Mouse (Mus musculus) cerebellum, postnatal 14 days (tissue): ENCODE measurements around the gene Srsf4.

Experiments used
- DNase-seq, 2 experiments: peaks; one replicate each; pipeline ENCODE4 v3.0.0; 2021; ENCODE audit warnings: mixed read lengths in 2 of 2

Srsf4 gene

DNA sequence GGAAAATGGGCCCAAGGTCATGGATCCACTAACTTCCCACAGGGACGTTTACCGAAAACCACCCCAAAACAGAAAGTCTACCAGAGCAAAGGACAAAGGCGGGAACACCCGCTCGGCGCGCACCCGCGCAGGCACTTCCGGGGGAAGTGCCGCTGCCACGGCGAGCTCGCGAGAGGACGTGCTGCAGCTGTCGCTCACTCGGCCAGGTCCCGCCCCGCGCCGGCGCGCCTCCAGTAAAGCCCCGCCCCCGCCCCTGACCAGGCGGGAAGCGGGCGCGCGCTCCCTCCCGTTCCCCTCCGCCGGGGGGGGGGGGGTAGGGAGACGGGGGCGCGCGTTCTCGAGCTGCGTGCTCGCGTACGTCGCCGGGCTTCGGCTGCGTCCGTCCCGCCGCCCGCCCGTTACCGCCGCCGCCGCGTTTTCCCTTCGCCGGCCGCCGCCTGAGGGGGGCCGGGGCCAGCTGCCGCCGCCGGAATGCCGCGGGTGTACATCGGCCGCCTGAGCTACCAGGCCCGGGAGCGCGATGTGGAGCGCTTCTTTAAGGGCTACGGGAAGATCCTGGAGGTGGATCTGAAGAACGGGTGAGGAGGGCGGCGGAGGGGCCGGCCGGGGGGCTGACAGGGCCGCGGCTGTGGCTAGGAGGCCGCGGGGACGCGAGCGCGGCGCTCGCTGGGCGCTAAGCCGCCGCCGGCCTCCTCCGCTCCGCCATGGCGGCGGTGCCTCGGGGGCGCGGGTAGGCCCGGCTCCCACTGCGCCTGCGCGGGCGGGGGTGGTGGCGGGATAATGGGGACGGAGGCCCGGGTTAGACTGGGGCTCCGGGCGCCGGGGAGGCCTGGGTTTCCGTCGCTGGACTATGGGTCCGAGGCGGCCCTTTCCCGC lies at the start of gene Srsf4:
TSS of gene Srsf4 (plus strand) at position 325 of the 876 bp plus-strand sequence.
- peak; percentile 96 to 97 for DNase-seq

DNA sequence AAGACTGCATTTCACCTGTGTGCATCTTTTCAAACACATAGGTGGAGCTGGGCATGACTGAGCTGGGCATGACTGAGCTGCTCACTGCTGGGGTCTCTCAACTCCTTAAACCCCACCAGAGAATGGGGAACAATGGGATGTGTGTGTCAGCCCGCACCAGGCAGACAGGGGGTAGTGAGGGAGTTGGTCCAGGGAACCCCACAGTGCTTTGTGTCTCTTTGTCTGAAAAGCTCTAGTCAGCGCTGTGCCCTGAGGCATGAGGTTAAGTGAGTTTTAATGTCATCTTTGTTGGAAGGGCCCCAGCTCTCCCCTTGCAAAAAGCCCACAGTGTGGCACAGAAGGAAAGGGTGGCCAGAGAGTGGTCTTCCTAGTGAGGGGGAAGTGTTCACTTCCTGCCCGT lies 48.5 kb upstream of the Srsf4 start:
- no peak for DNase-seq

DNA sequence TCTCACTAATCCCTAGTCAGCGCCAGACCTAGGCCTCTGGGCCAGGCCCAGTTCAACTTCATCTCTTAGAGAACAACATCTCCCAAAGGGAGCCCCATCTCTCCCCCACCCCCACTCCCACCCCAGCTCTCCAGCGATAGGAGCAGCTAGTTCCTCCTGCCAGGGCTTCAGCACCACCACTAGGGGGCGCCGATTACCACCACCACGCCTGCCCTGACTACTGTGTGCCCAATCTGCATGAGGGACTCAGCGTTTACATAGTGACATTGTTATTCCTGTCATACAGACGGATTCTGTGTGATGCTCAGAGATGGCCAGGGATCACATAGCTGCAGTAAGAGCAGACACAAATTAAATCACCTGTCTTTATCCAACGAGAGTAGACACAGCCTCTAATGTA lies 47.6 kb upstream of the Srsf4 start:
- no peak for DNase-seq

DNA sequence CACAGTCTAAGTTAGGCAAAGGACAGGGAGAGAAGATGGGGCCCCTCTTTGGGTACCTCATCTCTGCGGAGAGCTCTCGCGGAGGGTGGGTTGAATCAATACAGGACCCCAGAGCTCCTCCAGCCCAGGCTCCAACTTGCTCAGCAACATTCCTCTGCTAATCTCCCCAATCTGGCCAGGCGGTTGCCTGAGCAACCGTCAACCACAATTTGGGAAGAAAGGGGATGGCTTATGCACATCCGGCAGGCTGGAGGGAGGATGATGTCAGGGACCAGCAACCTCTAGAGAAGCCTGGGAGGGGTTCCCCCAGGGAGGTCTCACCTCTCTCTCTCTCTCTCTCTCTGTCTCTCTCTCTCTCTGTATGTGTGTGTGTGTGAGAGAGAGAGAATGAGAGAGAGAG lies 46.5 kb upstream of the Srsf4 start:
- DNase-seq, result no peak

DNA sequence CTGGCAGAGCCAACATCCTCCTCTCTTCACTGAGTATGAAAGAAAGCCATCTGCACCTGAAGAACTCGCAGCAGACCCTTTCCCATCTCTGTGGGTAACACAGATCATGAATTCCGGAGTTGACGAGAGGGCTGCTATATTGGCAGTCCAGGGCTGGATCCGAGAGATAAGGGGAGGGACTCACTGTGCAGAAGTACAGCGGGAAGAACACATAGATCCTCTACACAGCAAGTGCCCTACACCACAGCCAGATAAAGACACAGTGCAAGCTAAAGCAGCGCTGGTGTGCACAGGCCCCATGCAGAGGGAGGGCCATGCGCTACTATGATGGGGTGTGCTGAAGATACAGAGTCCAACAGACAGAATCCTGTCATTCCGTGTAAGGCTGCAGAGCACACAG lies 44.3 kb upstream of the Srsf4 start:
- DNase-seq, result no peak

DNA sequence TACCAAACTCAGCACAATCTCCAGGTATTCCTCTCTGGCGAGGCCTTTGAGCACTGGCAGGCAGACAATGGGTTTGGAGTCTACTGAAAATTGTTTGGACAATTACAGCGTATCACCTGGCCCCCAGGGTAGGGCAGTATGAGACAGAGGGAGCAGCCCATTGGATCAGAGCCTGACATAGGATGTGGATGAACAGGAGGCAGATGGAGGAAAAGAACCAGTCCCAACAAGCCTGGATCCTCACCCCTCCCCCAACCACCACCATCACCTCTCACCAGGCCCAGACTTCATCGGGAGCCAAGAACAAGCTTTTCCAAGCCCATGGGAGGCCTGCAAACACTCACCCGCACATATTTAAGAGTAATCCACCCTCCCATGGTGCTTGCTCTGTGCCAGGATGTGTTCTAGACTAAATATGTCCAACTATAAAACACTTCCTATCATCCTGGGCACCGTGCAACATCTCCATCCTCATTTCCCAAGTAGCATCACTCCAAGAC lies 41.8 kb upstream of the Srsf4 start:
- DNase-seq, result peak in 1 of 2 experiments; percentile 40

DNA sequence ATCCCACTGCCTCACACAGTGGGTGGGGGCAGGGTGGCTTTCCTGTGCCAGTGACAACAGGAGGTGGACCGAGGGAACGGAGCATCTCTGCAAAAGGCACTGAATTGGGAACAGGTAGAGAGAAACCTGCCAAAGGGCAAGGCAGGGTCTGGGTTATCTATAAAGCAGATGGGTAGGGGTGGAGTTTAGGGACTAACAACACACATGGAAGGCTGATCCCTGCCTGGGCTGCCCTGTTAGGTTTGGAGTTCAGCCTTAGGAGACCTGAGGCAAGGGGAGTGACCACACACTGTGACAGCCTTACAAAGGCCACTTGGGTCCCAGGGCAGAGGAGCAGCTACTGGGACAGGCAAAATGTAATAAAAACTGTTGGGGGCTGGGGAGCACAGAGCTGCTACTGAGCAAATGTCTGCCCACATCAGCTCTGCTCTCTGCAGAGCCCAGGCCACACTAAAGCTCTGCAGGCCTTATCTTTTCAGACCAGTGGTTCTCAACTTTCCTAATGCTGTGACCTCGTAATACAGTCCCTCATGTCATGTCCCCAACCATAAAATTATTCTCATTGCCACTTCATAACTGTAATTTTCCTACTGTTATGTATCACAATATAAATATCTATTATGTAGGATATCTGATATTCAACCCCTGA lies 40.5 kb upstream of the Srsf4 start:
- no peak for DNase-seq

DNA sequence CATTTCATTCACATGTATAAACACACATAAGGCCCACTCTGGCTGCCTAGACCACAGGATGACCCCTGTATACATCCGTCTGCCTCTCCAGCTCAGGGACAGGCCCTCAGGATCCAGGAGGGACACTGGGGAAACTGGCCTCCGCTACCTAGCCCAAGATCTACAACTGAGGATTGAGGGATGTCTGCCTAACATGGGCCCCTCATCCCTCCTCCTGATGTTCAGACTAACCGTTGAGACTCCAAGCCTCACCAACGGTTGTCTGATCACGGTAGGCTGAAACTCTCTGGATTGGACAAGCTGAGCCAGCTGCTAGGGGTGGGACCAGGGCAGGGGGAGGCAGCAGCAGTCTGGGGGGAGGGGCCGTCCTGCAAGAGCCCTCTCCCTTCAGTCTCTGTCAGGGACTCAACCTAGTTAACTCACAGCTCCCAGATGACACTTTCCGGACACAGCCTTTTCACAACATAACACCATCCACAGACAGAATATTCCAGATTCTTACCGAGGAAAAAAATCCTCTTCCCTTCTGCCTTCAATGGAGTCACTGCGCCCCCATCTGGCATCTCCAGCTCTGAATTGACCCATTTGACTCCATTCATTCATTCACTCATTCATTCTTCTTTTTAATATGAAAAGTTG lies 39.3 kb upstream of the Srsf4 start:
- DNase-seq, result peak; percentile 61 to 82

DNA sequence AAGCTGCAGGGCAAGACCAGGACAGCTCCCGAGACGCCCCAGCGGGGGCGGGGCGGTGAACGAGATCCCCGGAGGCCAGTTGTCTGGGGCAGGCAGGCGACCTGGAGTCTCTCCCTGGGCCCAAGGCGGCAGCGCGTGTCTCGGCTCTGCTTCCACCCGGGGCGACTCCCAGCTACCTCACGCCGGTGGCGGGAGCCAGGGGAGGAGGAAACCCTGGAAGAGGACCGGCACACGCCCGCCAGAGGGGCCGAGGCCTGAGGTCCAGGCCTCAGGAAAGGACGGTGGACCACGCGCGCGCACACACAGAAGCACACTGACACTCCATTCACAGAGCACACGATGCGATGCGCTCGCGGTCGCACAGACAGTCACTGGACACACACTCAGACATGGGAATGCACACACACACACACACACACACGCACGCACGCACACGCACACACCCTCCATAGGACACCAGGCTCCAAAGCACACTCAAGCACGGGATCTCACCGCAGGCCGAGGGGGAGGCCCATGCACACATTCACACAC lies 37.0 kb upstream of the Srsf4 start:
- DNase-seq, result peak in 1 of 2 experiments; percentile 43

DNA sequence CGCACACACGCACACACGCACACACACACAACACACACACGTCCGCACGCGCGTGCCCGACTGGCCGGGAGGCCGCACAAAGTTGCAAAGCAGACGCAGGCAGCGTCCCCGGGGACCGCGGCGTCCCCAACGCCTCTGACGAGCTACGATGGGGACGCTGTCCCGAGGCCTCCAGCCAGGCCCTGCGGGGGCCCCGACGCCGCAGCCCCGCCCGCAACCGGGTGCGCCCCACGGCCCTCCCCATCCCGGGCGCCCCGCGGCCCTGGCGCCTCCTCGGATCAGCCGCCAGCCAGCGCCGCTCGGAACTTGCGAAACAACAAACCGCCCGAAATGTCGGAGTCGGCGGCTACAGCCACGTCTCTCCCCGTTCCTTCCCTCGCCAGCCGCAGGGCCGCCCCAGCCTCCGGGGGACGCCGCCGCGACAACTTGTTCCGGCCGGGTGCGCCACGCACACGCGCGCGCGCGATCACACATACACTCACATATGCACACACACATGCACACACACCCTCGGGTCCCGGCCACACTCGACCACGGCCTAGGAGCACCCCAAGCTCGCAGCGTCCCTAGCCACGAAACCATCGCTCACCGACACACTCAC lies 36.4 kb upstream of the Srsf4 start:
- DNase-seq, result peak; percentile 55 to 56

DNA sequence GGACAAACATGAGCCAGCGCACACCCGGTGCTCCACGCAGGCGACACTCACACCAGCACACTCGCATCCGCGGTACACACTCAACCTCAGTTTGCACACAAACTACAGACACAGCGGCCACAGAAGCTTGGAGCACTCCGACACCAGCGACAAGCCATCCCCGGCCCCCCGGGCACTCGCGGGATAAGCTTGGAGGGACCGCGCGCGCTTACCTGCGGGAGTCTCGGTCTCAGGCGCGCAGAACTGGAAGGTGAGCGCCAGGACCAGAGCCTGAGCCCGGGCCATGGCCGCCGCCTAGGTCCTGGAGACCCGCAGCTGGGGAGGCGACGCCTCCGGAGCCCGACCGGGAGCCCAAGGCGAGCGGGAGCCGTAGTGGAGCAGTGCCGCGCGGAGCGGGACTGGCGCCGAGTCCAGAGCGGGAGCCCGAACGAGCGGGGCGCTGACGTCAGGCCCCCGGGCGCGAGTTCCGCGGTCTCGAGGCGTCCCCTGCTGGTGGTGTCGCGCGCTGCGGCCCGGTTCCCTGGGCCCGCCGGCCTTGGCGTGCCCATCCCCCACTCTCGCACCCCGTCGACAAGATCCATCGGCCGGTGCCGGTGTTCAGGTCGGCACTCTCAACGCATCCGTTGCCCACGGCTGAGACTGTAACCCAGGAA lies 35.4 kb upstream of the Srsf4 start, which contains the start of gene Ptpru:
TSS of gene Ptpru (minus strand) at position 417 of the 653 bp plus-strand sequence.
- DNase-seq, result peak; percentile 98 to 99

DNA sequence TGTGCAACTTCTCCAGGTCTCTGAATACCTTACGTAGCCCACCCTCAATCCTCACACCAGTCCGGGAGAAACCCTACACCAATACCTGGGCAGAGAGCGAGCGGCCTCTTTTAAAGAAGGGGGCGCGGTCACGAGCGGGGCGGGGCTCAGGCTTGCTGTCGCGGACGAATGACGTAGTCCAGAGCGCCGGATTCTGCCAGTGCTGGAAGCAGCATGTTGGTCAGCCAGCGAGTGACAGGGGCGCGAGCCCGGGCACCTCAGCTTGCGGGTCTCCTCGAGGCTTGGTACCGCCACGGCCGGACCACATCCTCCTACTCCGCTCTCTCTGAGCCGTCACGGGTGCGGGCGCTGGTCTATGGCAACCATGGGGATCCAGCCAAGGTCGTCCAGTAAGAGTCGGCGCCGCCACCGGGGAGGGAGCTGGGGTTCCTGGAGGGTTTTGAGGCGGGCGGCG lies 30.1 kb upstream of the Srsf4 start, which contains the start of gene Mecr:
TSS of gene Mecr (plus strand) at position 181 of the 454 bp plus-strand sequence.
- peak; percentile 96 to 97 for DNase-seq

DNA sequence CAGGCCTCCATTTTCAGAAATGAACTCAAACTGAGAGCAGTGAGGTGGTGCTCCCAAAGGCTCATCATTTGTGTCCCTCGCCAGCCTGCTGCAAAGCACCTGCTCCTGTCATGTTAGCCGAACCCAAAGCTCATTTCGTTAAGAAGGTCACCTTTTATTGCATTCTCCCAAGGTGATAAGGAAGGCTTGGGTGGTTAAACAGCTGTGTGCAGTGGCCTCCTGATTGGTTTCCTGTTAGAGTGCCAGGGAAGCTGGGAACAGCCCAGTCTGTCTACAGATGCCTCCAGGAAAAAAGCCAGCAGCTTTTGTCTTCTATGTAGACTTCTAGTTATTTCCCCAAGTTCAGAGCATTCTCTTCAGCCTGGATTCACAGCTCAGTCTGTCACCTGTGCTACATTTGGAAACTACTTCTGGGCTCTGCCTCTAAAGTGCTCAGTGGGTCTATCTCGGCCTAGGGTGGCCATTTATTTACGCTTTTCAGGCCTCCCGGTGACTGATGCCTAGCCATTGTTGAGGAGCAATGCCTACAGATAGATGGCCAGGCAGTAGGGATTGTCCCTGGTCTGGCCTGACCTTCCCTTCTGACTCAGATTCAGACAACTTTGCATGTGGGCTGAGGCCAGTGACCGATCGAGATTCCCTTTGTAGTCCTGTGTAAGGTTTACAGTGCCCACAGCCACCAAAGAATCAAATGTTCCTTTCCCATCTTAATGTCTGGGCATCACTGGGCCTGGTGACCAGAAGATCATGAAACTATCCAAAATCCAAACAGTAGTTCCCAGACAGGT lies 27.2 kb upstream of the Srsf4 start:
- no peak for DNase-seq

DNA sequence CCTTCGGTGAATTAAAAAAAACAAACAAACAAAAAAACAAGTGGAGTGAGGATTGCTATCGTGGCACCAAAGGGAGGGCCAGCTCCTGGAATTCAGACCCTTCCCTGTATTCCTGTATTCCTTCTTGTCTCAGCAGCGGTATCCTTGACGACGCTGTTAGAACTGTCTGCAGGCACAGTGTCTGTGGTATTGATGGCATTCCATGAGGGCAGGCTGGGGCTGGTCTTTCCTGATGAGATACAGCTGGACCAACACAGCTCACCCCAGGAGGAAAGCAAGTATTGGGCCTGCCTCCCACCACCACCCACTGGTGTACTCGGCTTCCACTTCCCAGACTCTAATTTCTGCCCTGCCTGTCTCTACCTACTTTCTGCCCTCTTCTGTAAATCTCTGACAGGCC lies 25.3 kb upstream of the Srsf4 start:
- no peak for DNase-seq

DNA sequence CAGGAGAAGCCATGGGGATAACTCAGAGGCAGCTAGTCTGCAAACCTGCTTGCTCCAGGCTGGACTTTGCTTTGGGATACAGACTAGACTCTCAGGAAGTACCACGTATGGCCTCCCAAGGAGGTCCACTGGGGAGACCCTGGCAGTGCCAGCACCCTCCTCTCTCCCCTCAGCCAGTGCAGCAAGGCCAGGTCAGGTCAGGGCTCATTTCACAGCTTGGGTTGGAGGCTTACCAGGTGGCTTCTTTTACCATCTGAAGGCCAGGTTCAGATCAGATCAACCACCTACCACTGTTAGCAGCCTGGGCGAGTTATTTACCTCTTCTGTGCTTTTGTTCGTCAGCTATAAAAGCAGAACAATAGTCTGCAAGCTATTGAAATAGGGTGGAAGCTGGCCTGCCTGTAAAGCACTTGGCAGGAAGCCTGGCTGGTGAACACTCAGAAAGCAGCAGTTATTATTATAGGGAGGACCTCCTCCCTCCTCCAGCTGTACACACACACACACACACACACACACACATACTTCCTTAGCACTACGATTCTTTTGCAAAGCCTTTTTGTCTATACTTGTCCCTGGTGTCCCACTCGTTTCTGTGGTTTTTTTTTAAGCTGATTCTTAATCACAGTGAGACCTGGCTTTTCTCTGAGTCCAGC lies 23.3 kb upstream of the Srsf4 start:
- no peak for DNase-seq

DNA sequence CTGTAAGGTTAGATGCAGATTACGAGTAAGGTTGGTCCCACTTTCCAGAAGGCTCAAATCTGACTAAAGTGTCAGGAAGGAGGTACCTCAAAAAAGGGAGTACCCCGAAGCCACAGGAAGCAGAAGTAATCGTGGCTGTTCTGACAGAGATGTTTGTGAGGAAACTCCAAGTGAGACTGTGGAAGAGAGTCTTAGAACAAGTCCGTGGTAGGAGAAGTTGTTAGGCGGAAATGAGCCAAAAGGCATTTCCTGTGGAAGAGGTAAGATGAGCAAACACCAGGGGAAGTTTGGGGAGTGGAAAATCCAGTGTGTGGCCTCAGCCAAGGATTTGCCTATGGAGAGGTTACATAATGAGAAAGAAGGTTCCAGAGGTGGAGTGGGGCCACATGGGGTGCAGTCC lies 18.5 kb upstream of the Srsf4 start:
- DNase-seq, result no peak

DNA sequence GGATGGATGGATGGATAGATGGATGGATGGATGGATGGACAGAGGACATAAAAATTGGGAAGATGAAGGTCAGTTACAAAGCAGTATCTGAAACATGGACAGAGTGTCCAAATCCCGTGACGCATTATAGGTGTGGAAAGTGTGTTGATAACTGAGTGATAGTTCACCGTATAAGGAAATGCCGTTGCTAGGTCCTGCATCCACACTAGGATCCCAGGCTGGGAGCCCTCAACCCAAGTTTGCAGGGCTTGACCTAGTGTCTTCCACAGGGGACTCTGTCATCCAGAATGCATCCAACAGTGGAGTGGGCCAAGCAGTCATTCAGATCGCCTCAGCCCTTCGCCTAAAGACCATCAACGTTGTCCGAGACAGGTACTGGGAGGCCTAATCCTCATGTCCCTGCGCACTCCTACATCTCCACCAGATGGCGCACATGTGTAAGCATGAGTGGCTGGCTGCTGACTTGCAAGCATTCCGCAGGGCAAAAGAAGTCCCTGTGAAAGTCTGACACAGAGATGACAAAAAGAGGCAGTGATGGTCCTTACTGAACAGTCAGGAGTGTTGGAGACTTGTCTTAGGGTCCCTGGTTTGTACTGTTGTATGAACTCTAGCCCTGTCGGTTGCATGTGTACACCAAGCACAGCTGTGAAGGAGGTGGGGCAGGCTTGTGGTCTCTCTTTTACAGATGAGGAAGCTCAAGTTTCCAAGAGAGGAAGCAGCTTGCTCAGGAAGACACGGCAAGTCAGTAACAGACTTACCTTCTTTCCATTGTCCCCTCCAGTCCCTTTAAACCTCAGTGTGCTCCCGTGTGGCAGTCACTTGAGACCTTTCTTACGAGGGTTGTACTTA lies 12.7 kb upstream of the Srsf4 start:
- peak; percentile 89 to 92 for DNase-seq

DNA sequence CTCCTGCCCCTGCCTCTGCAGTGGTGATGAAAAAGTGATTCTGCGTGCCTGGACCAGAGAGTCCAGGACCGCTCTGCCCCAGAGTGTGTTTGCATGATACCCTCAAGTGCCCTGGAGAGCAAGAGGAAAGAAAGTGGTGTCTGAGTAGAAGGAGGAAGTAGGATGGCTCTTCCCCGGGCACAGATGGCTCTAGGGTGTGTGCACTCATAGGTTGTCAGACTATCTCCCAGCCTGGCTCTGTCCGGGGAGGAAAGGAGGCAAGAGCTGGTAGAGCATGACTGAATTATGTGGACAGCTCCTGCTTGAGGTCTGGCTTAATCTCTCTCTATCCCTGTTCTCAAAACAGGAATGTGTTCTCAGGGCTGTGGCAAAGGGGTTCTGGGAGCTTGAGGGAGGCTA lies 12.1 kb upstream of the Srsf4 start:
- no peak for DNase-seq

DNA sequence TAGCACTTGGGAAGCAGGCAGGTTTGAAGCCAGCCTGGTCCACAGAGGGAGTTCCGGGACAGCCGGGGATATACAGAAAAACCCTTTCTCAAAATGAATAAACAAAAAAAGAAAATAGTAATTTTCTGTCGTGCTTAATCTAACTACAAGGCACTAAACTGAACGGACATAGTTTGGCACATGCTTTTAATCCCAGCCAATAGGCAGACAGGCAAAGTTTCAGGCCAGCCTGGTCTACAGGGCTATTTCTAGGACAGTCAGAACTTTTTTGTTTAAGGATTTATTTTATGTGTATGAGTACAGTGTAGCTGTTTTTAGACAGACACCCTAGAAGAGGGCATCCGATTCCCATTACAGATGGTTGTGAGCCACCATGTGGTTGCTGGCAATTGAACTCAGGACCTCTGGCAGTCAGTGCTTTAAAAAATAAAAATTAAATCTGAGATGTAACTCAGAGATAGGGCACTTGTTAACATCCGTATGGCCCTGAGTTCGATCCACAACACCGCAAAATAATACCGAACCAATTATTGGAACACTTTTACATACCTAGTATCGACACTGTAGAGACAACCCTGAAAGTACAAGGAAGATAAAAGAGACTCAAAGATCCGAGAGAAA lies 635 bp upstream of the Srsf4 start:
- DNase-seq, result no peak
